Mouse (Mus musculus): ENCODE data around the gene Abcd3.

Gene Abcd3

GRCm38 (mm10) chr3:121814877-121815548 is at the start of gene Abcd3:
Abcd3 (minus strand) TSS chr3:121815302.
- in situ Hi-C loops (cut with MboI; ENCODE audit: low pct_unique_long_range_greater_than_20kb in 1 of 2, low sequenced_read_pairs in 2 of 2, unreplicated experiment in 1 of 2), result no loop called here

- in situ Hi-C loops (cut with MboI; ENCODE audit: low pct_unique_long_range_greater_than_20kb in 1 of 2, low sequenced_read_pairs in 2 of 2, unreplicated experiment in 1 of 2), result no loop called here
Measured at GRCm38 (mm10) chr3:121859142-121859541, 44.0 kb upstream of the Abcd3 start.

GRCm38 (mm10) chr3:121856131-121856530 is 41.0 kb upstream of the Abcd3 start:
- in situ Hi-C loops (cut with MboI; ENCODE audit: low pct_unique_long_range_greater_than_20kb in 1 of 2, low sequenced_read_pairs in 2 of 2, unreplicated experiment in 1 of 2), result no loop called here

GRCm38 (mm10) chr3:121853781-121854520 is 38.8 kb upstream of the Abcd3 start:
- in situ Hi-C loops (cut with MboI; ENCODE audit: low pct_unique_long_range_greater_than_20kb in 1 of 2, low sequenced_read_pairs in 2 of 2, unreplicated experiment in 1 of 2), result no loop called here

GRCm38 (mm10) chr3:121852074-121852826 is 37.1 kb upstream of the Abcd3 start:
- in situ Hi-C loops (cut with MboI; ENCODE audit: low pct_unique_long_range_greater_than_20kb in 1 of 2, low sequenced_read_pairs in 2 of 2, unreplicated experiment in 1 of 2), result no loop called here

GRCm38 (mm10) chr3:121851006-121851405 is 35.9 kb upstream of the Abcd3 start:
- in situ Hi-C loops (cut with MboI; ENCODE audit: low pct_unique_long_range_greater_than_20kb in 1 of 2, low sequenced_read_pairs in 2 of 2, unreplicated experiment in 1 of 2), result no loop called here

GRCm38 (mm10) chr3:121850381-121850780 is 35.3 kb upstream of the Abcd3 start:
- in situ Hi-C loops (cut with MboI; ENCODE audit: low pct_unique_long_range_greater_than_20kb in 1 of 2, low sequenced_read_pairs in 2 of 2, unreplicated experiment in 1 of 2), result no loop called here

- in situ Hi-C loops (cut with MboI; ENCODE audit: low pct_unique_long_range_greater_than_20kb in 1 of 2, low sequenced_read_pairs in 2 of 2, unreplicated experiment in 1 of 2), result no loop called here
Measured at GRCm38 (mm10) chr3:121847296-121847695, 32.2 kb upstream of the Abcd3 start.

- in situ Hi-C loops (cut with MboI; ENCODE audit: low pct_unique_long_range_greater_than_20kb in 1 of 2, low sequenced_read_pairs in 2 of 2, unreplicated experiment in 1 of 2), result no loop called here
Measured at GRCm38 (mm10) chr3:121844658-121845057, 29.6 kb upstream of the Abcd3 start.

- in situ Hi-C loops (cut with MboI; ENCODE audit: low pct_unique_long_range_greater_than_20kb in 1 of 2, low sequenced_read_pairs in 2 of 2, unreplicated experiment in 1 of 2), result no loop called here
Measured at GRCm38 (mm10) chr3:121844013-121844412, 28.9 kb upstream of the Abcd3 start.

- in situ Hi-C loops (cut with MboI; ENCODE audit: low pct_unique_long_range_greater_than_20kb in 1 of 2, low sequenced_read_pairs in 2 of 2, unreplicated experiment in 1 of 2), result no loop called here
Measured at GRCm38 (mm10) chr3:121843254-121843653, 28.2 kb upstream of the Abcd3 start.

- in situ Hi-C loops (cut with MboI; ENCODE audit: low pct_unique_long_range_greater_than_20kb in 1 of 2, low sequenced_read_pairs in 2 of 2, unreplicated experiment in 1 of 2), result no loop called here
Measured at GRCm38 (mm10) chr3:121842306-121842860, 27.3 kb upstream of the Abcd3 start.

GRCm38 (mm10) chr3:121841412-121842014 is 26.4 kb upstream of the Abcd3 start:
- in situ Hi-C loops (cut with MboI; ENCODE audit: low pct_unique_long_range_greater_than_20kb in 1 of 2, low sequenced_read_pairs in 2 of 2, unreplicated experiment in 1 of 2), result no loop called here

- in situ Hi-C loops (cut with MboI; ENCODE audit: low pct_unique_long_range_greater_than_20kb in 1 of 2, low sequenced_read_pairs in 2 of 2, unreplicated experiment in 1 of 2), result no loop called here
Measured at GRCm38 (mm10) chr3:121840351-121840750, 25.2 kb upstream of the Abcd3 start.

- in situ Hi-C loops (cut with MboI; ENCODE audit: low pct_unique_long_range_greater_than_20kb in 1 of 2, low sequenced_read_pairs in 2 of 2, unreplicated experiment in 1 of 2), result no loop called here
Measured at GRCm38 (mm10) chr3:121834732-121835131, 19.6 kb upstream of the Abcd3 start.

- in situ Hi-C loops (cut with MboI; ENCODE audit: low pct_unique_long_range_greater_than_20kb in 1 of 2, low sequenced_read_pairs in 2 of 2, unreplicated experiment in 1 of 2), result no loop called here
Measured at GRCm38 (mm10) chr3:121834250-121834649, 19.1 kb upstream of the Abcd3 start.

GRCm38 (mm10) chr3:121825092-121825491 is 10.0 kb upstream of the Abcd3 start:
- in situ Hi-C loops (cut with MboI; ENCODE audit: low pct_unique_long_range_greater_than_20kb in 1 of 2, low sequenced_read_pairs in 2 of 2, unreplicated experiment in 1 of 2), result no loop called here

- in situ Hi-C loops (cut with MboI; ENCODE audit: low pct_unique_long_range_greater_than_20kb in 1 of 2, low sequenced_read_pairs in 2 of 2, unreplicated experiment in 1 of 2), result no loop called here
Measured at GRCm38 (mm10) chr3:121824319-121824718, 9.2 kb upstream of the Abcd3 start.

- in situ Hi-C loops (cut with MboI; ENCODE audit: low pct_unique_long_range_greater_than_20kb in 1 of 2, low sequenced_read_pairs in 2 of 2, unreplicated experiment in 1 of 2), result no loop called here
Measured at GRCm38 (mm10) chr3:121822643-121823042, 7.5 kb upstream of the Abcd3 start.
